Mouse (Mus musculus): ENCODE measurements around the gene Gm49366. TPM values are rescaled to one million over a fixed set of nuclear protein-coding genes. Genes with fewer than 3 reads are reported as not detected.

Gm49366 gene
- polyA plus RNA-seq (2017; shearing (Covaris generic)): not detected

DNA sequence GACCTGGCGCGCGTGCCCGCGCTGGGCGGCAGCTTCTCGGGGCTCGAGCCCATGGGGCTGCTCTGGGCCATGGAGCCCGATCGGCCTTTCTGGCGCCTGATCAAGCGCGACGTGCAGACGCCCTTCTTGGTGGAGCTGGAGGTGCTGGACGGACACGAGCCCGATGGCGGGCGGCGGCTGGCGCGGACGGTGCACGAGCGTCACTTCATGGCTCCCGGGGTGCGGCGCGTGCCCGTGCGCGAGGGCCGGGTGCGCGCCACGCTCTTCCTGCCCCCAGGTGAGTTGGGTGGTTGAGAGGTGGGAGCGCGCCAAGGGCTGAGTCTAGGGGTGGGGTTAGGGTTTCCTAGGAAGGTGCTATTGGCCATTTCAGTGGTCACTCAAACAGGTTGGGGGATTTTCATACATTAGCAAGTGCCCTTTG, at the start of gene Gm49366:
Gene Gm49366 (plus strand): TSS at position 245 of the 421 bp plus-strand sequence.

DNA sequence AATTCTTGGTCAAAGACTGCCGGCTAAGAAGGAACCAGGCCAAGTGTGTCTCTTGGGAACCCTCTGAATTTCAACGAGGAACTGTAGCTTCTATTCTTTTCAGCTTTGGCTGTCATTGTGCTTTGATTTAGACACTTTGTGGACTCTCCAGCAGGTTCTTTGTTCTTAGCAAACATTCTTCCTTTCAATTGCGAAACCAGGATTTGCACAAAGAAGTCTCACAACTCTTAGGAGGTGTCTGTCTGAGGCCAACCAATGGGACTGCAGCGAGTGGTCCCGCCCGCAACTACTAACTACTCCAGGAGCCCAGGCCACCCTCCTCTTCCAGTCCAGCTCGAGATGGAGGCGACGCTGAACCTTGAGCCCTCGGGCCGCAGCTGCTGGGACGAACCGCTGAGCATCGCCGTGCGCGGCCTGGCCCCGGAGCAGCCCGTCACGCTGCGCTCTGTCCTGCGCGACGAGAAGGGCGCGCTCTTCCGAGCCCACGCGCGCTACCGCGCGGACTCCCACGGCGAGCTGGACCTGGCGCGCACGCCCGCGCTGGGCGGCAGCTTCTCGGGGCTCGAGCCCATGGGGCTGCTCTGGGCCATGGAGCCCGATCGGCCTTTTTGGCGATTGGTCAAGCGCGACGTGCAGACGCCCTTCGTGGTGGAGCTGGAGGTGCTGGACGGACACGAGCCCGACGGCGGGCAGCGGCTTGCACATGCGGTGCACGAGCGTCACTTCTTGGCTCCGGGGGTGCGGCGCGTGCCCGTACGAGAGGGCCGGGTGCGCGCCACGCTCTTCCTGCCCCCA, 29.4 kb upstream of the Gm49366 start, which contains the start of gene Acot1:
Gene Acot1 (plus strand): TSS at position 320 of the 795 bp plus-strand sequence.

DNA sequence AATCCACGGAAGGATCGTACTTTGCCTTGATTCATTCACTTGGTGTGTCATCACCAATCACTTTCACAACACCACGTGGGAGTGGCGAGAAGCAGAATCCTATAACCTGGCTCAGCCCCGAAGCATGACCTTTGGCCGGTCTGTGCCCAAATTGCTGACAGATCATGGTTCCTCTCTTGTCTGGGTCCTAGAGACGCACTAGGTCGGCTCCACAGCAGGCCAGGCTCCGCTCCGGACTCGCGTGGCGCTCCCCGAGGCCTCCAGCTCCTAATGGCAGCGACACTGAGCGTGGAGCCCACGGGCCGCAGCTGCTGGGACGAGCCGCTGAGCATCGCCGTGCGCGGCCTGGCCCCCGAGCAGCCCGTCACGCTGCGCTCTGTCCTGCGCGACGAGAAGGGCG, 494 bp upstream of the Gm49366 start, which contains the start of gene Acot4:
Gene Acot4 (plus strand): TSS at position 139 of the 400 bp plus-strand sequence.

DNA sequence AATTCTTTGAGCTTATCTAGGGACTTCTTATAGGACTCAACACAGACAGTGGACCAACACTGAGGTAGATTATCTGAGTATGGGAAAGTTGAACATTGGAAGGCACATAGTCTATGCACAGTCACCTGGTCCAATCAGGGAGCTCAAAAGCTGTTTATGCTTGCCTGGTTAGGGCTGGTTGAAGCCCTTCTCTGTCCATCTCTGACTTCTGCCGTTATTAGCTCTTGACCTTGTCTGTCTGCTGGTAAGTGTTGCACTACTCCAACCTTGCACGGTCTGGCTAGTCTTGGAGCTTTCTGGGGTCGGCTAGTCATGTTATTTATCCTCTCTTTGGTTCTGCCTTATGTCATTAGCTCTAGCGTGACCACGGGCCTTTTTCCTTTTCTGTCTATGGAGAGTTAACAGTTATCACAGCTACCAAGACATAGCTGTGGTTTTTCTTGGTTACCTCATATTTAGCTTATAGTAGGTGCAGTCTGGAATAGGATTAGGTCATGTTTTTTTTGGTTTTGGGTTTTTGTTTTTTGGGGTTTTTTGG, 13.3 kb downstream of the Gm49366 start, which contains the start of gene Acot3:
Gene Acot3 (plus strand): TSS at position 208 of the 538 bp plus-strand sequence.

DNA sequence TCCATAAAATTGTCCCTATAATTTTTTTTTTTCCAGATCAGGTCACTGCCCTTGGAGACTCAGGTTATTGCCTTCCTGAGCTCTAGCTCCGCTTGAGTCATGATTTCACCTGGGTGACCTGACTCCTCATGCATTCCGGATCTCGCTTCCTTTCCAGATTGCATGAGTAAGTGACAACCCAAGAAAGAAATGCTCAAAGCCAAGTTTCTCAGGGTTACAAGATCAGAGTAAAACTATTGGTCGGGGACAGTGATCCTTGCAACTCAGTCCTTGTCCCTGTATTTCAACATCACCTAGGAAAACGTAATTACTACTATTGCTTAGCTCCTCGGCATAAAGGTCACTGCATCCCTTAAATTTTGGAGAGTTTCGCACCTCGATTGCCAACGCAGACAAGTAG, 30.3 kb downstream of the Gm49366 start, which contains the start of gene Acot5:
Gene Acot5 (plus strand): TSS at position 340 of the 400 bp plus-strand sequence.

DNA sequence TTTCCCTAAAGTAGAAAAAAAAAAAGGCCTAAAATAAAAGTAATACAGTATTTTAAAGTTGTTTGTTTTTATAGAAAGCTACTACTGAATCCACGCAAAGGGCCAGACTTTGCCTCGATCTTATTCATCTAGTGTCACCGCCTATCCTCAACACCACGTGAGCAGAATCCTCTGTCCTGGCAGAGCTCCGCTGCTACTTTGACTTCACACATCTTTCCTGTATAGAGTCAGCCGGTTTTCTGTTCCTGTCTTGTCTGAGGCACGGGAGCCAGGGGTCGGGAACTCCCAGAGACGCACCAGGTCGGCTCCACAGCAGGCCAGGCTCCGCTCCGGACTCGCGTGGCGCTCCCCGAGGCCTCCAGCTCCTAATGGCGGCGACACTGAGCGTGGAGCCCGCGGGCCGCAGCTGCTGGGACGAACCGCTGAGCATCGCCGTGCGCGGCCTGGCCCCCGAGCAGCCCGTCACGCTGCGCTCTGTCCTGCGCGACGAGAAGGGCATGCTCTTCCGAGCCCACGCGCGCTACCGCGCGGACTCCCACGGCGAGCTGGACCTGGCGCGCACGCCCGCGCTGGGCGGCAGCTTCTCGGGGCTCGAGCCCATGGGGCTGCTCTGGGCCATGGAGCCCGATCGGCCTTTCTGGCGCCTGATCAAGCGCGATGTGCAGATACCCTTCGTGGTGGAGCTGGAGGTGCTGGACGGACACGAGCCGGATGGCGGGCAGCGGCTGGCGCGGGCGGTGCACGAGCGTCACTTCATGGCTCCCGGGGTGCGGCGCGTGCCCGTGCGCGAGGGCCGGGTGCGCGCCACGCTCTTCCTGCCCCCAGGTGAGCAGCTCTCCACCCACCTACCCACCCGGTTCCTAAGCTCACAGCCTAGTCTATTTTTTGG, 62.1 kb downstream of the Gm49366 start, which contains the start of gene Acot6:
Gene Acot6 (plus strand): TSS at position 51 of the 889 bp plus-strand sequence.

Other genes starting within 250 kb of the Gm49366 start
- 40.4 TPM for gene Numb, start 117.0 kb upstream of the Gm49366 start, polyA plus RNA-seq (2017; shearing (Covaris generic))
- 29.5 TPM for gene Riox1, start 88.3 kb upstream of the Gm49366 start, polyA plus RNA-seq (2017; shearing (Covaris generic))
- gene Heatr4, start 54.1 kb upstream of the Gm49366 start, polyA plus RNA-seq (2017; shearing (Covaris generic)): 0.21 TPM
- gene Acot2, start 51.1 kb upstream of the Gm49366 start, polyA plus RNA-seq (2017; shearing (Covaris generic)): 9.7 TPM
- 0.66 TPM for gene Acot1, start 29.4 kb upstream of the Gm49366 start, polyA plus RNA-seq (2017; shearing (Covaris generic))
- gene Acot4, start 556 bp upstream of the Gm49366 start, polyA plus RNA-seq (2017; shearing (Covaris generic)): 0.85 TPM
- 0.40 TPM for gene Acot3, start 13.2 kb downstream of the Gm49366 start, polyA plus RNA-seq (2017; shearing (Covaris generic))
- gene Acot5, start 30.4 kb downstream of the Gm49366 start, polyA plus RNA-seq (2017; shearing (Covaris generic)): not detected
- gene Acot6, start 61.7 kb downstream of the Gm49366 start, polyA plus RNA-seq (2017; shearing (Covaris generic)): 1.3 TPM
- 0.73 TPM for gene Dnal1, start 75.4 kb downstream of the Gm49366 start, polyA plus RNA-seq (2017; shearing (Covaris generic))
- gene Pnma1, start 109.6 kb downstream of the Gm49366 start, polyA plus RNA-seq (2017; shearing (Covaris generic)): not detected
- gene Elmsan1, start 179.9 kb downstream of the Gm49366 start, polyA plus RNA-seq (2017; shearing (Covaris generic)): 144 TPM
- gene Ptgr2, start 246.3 kb downstream of the Gm49366 start, polyA plus RNA-seq (2017; shearing (Covaris generic)): 19.5 TPM

Data from effector memory CD4-positive, alpha-beta T cell, adult 7 months (primary cell).